ENCODE assay signal across 9 mouse cellular contexts in genomic region chr6:98843598-98843997, GRCm38 (mm10).
DNase-seq lines count a peak whose midpoint lies in the region; ATAC-seq and TF ChIP-seq lines count a peak whose summit lies in the region.
"Had no signal": no experiment of that assay in that cellular context is flagged by ENCODE, and none has a peak within 500 bp of the region (broad histone marks: within the 10 kb centered on the region; RNA-seq: fewer than 3 reads in every experiment).

No protein-coding gene starts in this region.

- 67% methylated on average over 5 of the region's 5 CpGs for WGBS in lung, adult 2 months
- WGBS in intestine, embryonic 16.5 days: 53% methylated on average over 5 of the region's 5 CpGs
- WGBS in hindbrain, embryonic 10.5 days: 87% methylated on average over 5 of the region's 5 CpGs

- H3K9ac ChIP-seq in intestine, embryonic 16.5 days (ENCODE audit: low read depth, low read length): no peak overlapping the region
- H3K9ac ChIP-seq: midbrain, embryonic 12.5 days had no signal

- no peaks in the 10 kb centered on the region for H3K36me3 ChIP-seq in intestine, embryonic 16.5 days (ENCODE audit: control insufficient read depth, insufficient read depth, low read length)
- H3K36me3 ChIP-seq in hindbrain, embryonic 10.5 days: no peaks in the 10 kb centered on the region
- H3K36me3 ChIP-seq: midbrain, embryonic 12.5 days had no signal

- no peaks in the 10 kb centered on the region for H3K4me1 ChIP-seq in lung, adult 2 months (ENCODE audit: control insufficient read depth, insufficient read depth, low read length)
- peaks cover 6% of the 10 kb centered on the region for H3K4me1 ChIP-seq in intestine, embryonic 16.5 days (ENCODE audit: control insufficient read depth, insufficient read depth, low read length)
- no peaks in the 10 kb centered on the region; the same call in 1 of the 2 replicates for H3K4me1 ChIP-seq in hindbrain, embryonic 10.5 days (replicated peaks)
- H3K4me1 ChIP-seq: midbrain, embryonic 12.5 days had no signal

- no peak overlapping the region for H3K4me3 ChIP-seq in lung, adult 2 months (replicated peaks; ENCODE audit: extremely low read depth, low read depth, low read length)
- H3K4me3 ChIP-seq in intestine, embryonic 16.5 days (ENCODE audit: low read length): no peak overlapping the region
- H3K4me3 ChIP-seq in hindbrain, embryonic 10.5 days: no peak overlapping the region
- H3K4me3 ChIP-seq: midbrain, embryonic 12.5 days had no signal

- peak; percentile 13 to 43 for DNase-seq in lung, adult 18-20 months
- no peak for DNase-seq in lung, adult 2 months
- peak; percentile 32 to 34 for DNase-seq in gastrocnemius, adult 8-10 months (ENCODE audit: low spot score in 2 of 2)
- DNase-seq in thymus, postnatal 0 days (ENCODE audit: low spot score): peak; percentile 35
- no peak for DNase-seq in hindbrain, embryonic 10.5 days (ENCODE audit: low spot score)
- DNase-seq in layer of hippocampus, postnatal 25 days (ENCODE audit: extremely low spot score in 1 of 2, low spot score in 1 of 2): no peak
- no peak for DNase-seq in right cerebral cortex, postnatal 14 days

- no peak overlapping the region for H3K4me2 ChIP-seq in intestine, embryonic 16.5 days (ENCODE audit: low read depth, low read length)
- H3K4me2 ChIP-seq: midbrain, embryonic 12.5 days had no signal

- no peak for TF ChIP-seq CTCF in lung, adult 2 months (IDR thresholded peaks at IDR 0.05; ENCODE audit: insufficient read depth, low read length)

- no peaks in the 10 kb centered on the region for H3K9me3 ChIP-seq in intestine, embryonic 16.5 days (ENCODE audit: control insufficient read depth, low read length)
- no peaks in the 10 kb centered on the region for H3K9me3 ChIP-seq in hindbrain, embryonic 10.5 days
- H3K9me3 ChIP-seq: midbrain, embryonic 12.5 days had no signal

- no peak overlapping the region; the same call in 1 of the 2 replicates for H3K27ac ChIP-seq in intestine, embryonic 16.5 days (ENCODE audit: low read length)
- no peak overlapping the region for H3K27ac ChIP-seq in hindbrain, embryonic 10.5 days
- H3K27ac ChIP-seq: midbrain, embryonic 12.5 days had no signal

- no peaks in the 10 kb centered on the region for H3K27me3 ChIP-seq in intestine, embryonic 16.5 days (replicated peaks; ENCODE audit: control insufficient read depth, insufficient read depth, low read length)
- H3K27me3 ChIP-seq in hindbrain, embryonic 10.5 days (ENCODE audit: insufficient read depth, poor library complexity, severe bottlenecking): no peaks in the 10 kb centered on the region
- H3K27me3 ChIP-seq: midbrain, embryonic 12.5 days had no signal

- peak; percentile 43 for ATAC-seq in intestine, embryonic 16.5 days

- TF ChIP-seq POLR2A in lung, adult 2 months (IDR thresholded peaks at IDR 0.05; ENCODE audit: borderline replicate concordance, extremely low read depth, low read depth, low read length): no peak

Comparison
In these comparisons a context has a peak if more than half of its experiments do, and no peak if none do; other contexts are left out.
1. DNase-seq: peak in lung, adult 18-20 months (2 of 2), gastrocnemius, adult 8-10 months (2 of 2) and thymus, postnatal 0 days (single experiment); none in lung, adult 2 months (single experiment), hindbrain, embryonic 10.5 days (single experiment), layer of hippocampus, postnatal 25 days (0 of 2) and right cerebral cortex, postnatal 14 days (single experiment).